Mouse (Mus musculus) adrenal gland, adult 18-20 months (tissue): ENCODE data around the gene Pitpna. TPM values are rescaled to one million over a fixed set of nuclear protein-coding genes. Genes with fewer than 3 reads are reported as not detected.
"Not testable (repeated sequence)": the region's sequence is repeated elsewhere in the genome, so short reads cannot be mapped to it uniquely, and the experiment has no call there.

ENCODE experiments used
- DNase-seq, 2 experiments: peaks; one replicate each; pipeline ENCODE4 v3.0.0; 2021 to 2022; ENCODE audit warnings: low spot score in 2 of 2
- long read RNA-seq, 2 experiments: library from polyadenylated mRNA; stranded (forward); transcript quantifications; one replicate each; pipeline ENCODE4 v2.0.0; 2021
- total RNA-seq, 2 experiments: library from RNA; stranded (reverse); gene quantifications; 1 replicate in 1 of 2; 2 replicates in 1 of 2; pipeline ENCODE4 v1.2.3; 2021

Pitpna gene
- 100 to 1,000 TPM; 152 to 175 TPM for total RNA-seq
- long read RNA-seq, experiment 1, partial matches to known transcripts, result 5 of 133 reads
- long read RNA-seq, experiment 1, other reads (novel, unspliced or antisense), result 128 of 133 reads
- long read RNA-seq, experiment 2, partial matches to known transcripts, result 7 of 251 reads
- long read RNA-seq, experiment 2, other reads (novel, unspliced or antisense), result 244 of 251 reads

GRCm38 (mm10) chr11:75587493-75588284 is at the start of gene Pitpna:
Gene Pitpna (plus strand): TSS chr11:75588097.
- DNase-seq, result peak; percentile 97 to 98

GRCm38 (mm10) chr11:75538184-75538969 is 49.5 kb upstream of the Pitpna start:
- DNase-seq, result no peak

- DNase-seq, result no peak
These were observed 49.0 kb upstream of the Pitpna start for GRCm38 (mm10) chr11:75538970-75539299.

GRCm38 (mm10) chr11:75540209-75540608 is 47.7 kb upstream of the Pitpna start:
- no peak for DNase-seq

GRCm38 (mm10) chr11:75540710-75541581 is 47.0 kb upstream of the Pitpna start:
- DNase-seq, result no peak

- no peak for DNase-seq
These were observed 43.2 kb upstream of the Pitpna start for GRCm38 (mm10) chr11:75544713-75545112.

GRCm38 (mm10) chr11:75546057-75546456 is 41.8 kb upstream of the Pitpna start:
- DNase-seq, result no peak

GRCm38 (mm10) chr11:75549658-75550111 is 38.2 kb upstream of the Pitpna start:
- no peak for DNase-seq

GRCm38 (mm10) chr11:75550200-75550946 is 37.5 kb upstream of the Pitpna start:
- DNase-seq, result no peak

- no peak for DNase-seq
These were observed 36.6 kb upstream of the Pitpna start for GRCm38 (mm10) chr11:75551321-75551720.

GRCm38 (mm10) chr11:75551961-75552441 is 35.9 kb upstream of the Pitpna start:
- no peak for DNase-seq

GRCm38 (mm10) chr11:75552906-75553482 is 34.9 kb upstream of the Pitpna start:
- DNase-seq, result no peak

GRCm38 (mm10) chr11:75556006-75556405 is 31.9 kb upstream of the Pitpna start:
- not testable (repeated sequence) for DNase-seq

- no peak for DNase-seq
These were observed 30.8 kb upstream of the Pitpna start for GRCm38 (mm10) chr11:75557142-75557541.

- no peak for DNase-seq
These were observed 29.8 kb upstream of the Pitpna start for GRCm38 (mm10) chr11:75558101-75558500.

- DNase-seq, result no peak
These were observed 27.9 kb upstream of the Pitpna start for GRCm38 (mm10) chr11:75559870-75560504.

- peak in 1 of 2 experiments; percentile 15 for DNase-seq
These were observed 27.1 kb upstream of the Pitpna start for GRCm38 (mm10) chr11:75560530-75561409.

- DNase-seq, result peak in 1 of 2 experiments; percentile 18
These were observed 26.5 kb upstream of the Pitpna start for GRCm38 (mm10) chr11:75561410-75561791.
